Mouse (Mus musculus) hindbrain, embryonic 16.5 days (tissue): Measurements from ENCODE around the gene Amt. TPM values are rescaled to one million over a fixed set of nuclear protein-coding genes. Genes with fewer than 3 reads are reported as not detected.

Experiments
- ATAC-seq: fragments of 200-750 bp; cut with Nextera tagmentation; 2 replicates; pipeline ENCODE4 v1.8.0; 2017; ENCODE audit warnings: moderate TSS enrichment, moderate library complexity
- H3K27ac ChIP-seq: fragments of 300-500 bp; sonication (generic); 2 replicates; pipeline ENCODE4 v1.5.1; 2014; ENCODE audit warnings: low read depth, mild to moderate bottlenecking, control low read depth, low read length, moderate library complexity
- H3K27me3 ChIP-seq: fragments of 300-500 bp; sonication (generic); replicated peaks from 2 replicates; pipeline ENCODE4 v1.6.1; 2014; ENCODE audit warnings: low read length; ENCODE audit not compliant: control insufficient read depth, insufficient read depth
- H3K36me3 ChIP-seq: fragments of 300-500 bp; sonication (generic); 2 replicates; pipeline ENCODE4 v1.6.1; 2014; ENCODE audit warnings: mild to moderate bottlenecking, low read length, moderate library complexity, mixed read lengths; ENCODE audit not compliant: control insufficient read depth, insufficient read depth
- H3K4me1 ChIP-seq: fragments of 300-500 bp; sonication (generic); 2 replicates; pipeline ENCODE4 v1.6.1; 2014; ENCODE audit warnings: low read depth, low read length; ENCODE audit not compliant: control insufficient read depth, insufficient read depth
- H3K4me2 ChIP-seq: fragments of 300-500 bp; sonication (generic); 2 replicates; pipeline ENCODE4 v1.6.1; 2014; ENCODE audit warnings: mild to moderate bottlenecking, low read length, control low read depth, moderate library complexity
- H3K4me3 ChIP-seq: fragments of 300-500 bp; sonication (generic); 2 replicates; pipeline ENCODE4 v1.5.1; 2014; ENCODE audit warnings: mild to moderate bottlenecking, low read length, control low read depth, moderate library complexity
- H3K9ac ChIP-seq: fragments of 300-500 bp; sonication (generic); 2 replicates; pipeline ENCODE4 v1.6.1; 2014; ENCODE audit warnings: low read depth, mild to moderate bottlenecking, control low read depth, low read length, moderate library complexity
- H3K9me3 ChIP-seq: fragments of 300-500 bp; sonication (generic); 2 replicates; pipeline ENCODE4 v1.6.1; 2014; ENCODE audit warnings: mild to moderate bottlenecking, low read length, moderate library complexity; ENCODE audit not compliant: control insufficient read depth
- WGBS: fragments of 180-500 bp; shearing (Covaris S2); extraction: QIAGEN DNeasy Blood & Tissue Kit; methylation state at CpG from one replicate; pipeline ENCODE4 v1.1.7; 2014; 5-methylcytosine and 5-hydroxymethylcytosine counted together
- polyA plus RNA-seq: library from polyadenylated mRNA; unstranded; fragments of >200 nt; fragmentation: Nextera tagmentation; extraction: Ambion mirVana; gene quantifications from 2 replicates; pipeline ENCODE4 v1.2.1, GENCODE M21; 2015

The Amt gene
- polyA plus RNA-seq, 1 experiment from 2014 or later, result 23.3 TPM

GRCm38 (mm10) chr9:108324784-108325183 is 28.1 kb downstream of the Amt start:
- Histone ChIP-seq H3K9ac (no peak overlapping the region), H3K4me3 (no peak overlapping the region), H3K36me3 (peaks cover 11% of the 10 kb centered on the region), H3K9me3 (no peaks in the 10 kb centered on the region), H3K4me1 (no peaks in the 10 kb centered on the region), H3K27me3 (no peaks in the 10 kb centered on the region), H3K4me2 (no peak overlapping the region), H3K27ac (no peak overlapping the region)
- WGBS, result 95% methylated on average over 1 of the region's 1 CpGs
- no peak for ATAC-seq

- WGBS, result 95% methylated on average over 2 of the region's 2 CpGs
- peaks cover 12% of the 10 kb centered on the region for H3K36me3 ChIP-seq
- no peaks in the 10 kb centered on the region for H3K27me3 ChIP-seq
- no peak overlapping the region for H3K4me3 ChIP-seq
- H3K9ac ChIP-seq, result no peak overlapping the region
- H3K9me3 ChIP-seq, result no peaks in the 10 kb centered on the region
- H3K4me2 ChIP-seq, result no peak overlapping the region
- ATAC-seq, result no peak
- H3K27ac ChIP-seq, result no peak overlapping the region
- H3K4me1 ChIP-seq, result no peaks in the 10 kb centered on the region
These were observed 29.2 kb downstream of the Amt start for GRCm38 (mm10) chr9:108325811-108326210.

GRCm38 (mm10) chr9:108337848-108338550 is 41.3 kb downstream of the Amt start:
- H3K4me1 ChIP-seq, result peaks cover 12% of the 10 kb centered on the region
- no peaks in the 10 kb centered on the region for H3K9me3 ChIP-seq
- H3K4me2 ChIP-seq, result no peak overlapping the region
- H3K36me3 ChIP-seq, result peaks cover 17% of the 10 kb centered on the region
- no peak for ATAC-seq
- 67% methylated on average over 10 of the region's 10 CpGs for WGBS
- no peak overlapping the region for H3K9ac ChIP-seq
- no peak overlapping the region for H3K4me3 ChIP-seq
- peak overlapping the region; percentile 84 for H3K27ac ChIP-seq
- H3K27me3 ChIP-seq, result no peaks in the 10 kb centered on the region

GRCm38 (mm10) chr9:108338551-108338885 is 41.9 kb downstream of the Amt start:
- Histone ChIP-seq H3K4me2 (peak overlapping the region; percentile 81), H3K27me3 (no peaks in the 10 kb centered on the region), H3K27ac (peak overlapping the region; percentile 84), H3K36me3 (peaks cover 14% of the 10 kb centered on the region), H3K9ac (peak overlapping the region; percentile 76), H3K4me3 (peak overlapping the region; percentile 71), H3K4me1 (peaks cover 12% of the 10 kb centered on the region), H3K9me3 (no peaks in the 10 kb centered on the region)
- ATAC-seq, result 0 out of 2 replicates have a peak, but pooled peaks have one; percentile 5
- 27% methylated on average over 6 of the region's 6 CpGs for WGBS

GRCm38 (mm10) chr9:108338886-108339781 is 42.5 kb downstream of the Amt start, which contains the start of gene Gpx1:
Gpx1 (plus strand) TSS chr9:108338903.
- WGBS, result under 1% methylated on average over 49 of the region's 49 CpGs
- Histone ChIP-seq H3K9me3 (no peaks in the 10 kb centered on the region), H3K9ac (peak within 1 kb of the TSS; percentile 76), H3K27ac (peak within 1 kb of the TSS; percentile 84), H3K4me1 (peaks cover 12% of the 10 kb centered on the region), H3K4me3 (peak within 1 kb of the TSS; percentile 71), H3K36me3 (peaks cover 13% of the 10 kb centered on the region), H3K27me3 (no peaks in the 10 kb centered on the region), H3K4me2 (peak within 1 kb of the TSS; percentile 81)
- ATAC-seq, result peak; percentile 98

GRCm38 (mm10) chr9:108339886-108340257 is 43.2 kb downstream of the Amt start:
- no peak for ATAC-seq
- Histone ChIP-seq H3K9ac (peak overlapping the region; percentile 76), H3K4me1 (peaks cover 12% of the 10 kb centered on the region), H3K4me3 (peak overlapping the region; percentile 71), H3K4me2 (peak overlapping the region; percentile 81), H3K36me3 (peaks cover 7% of the 10 kb centered on the region), H3K9me3 (no peaks in the 10 kb centered on the region), H3K27ac (peak overlapping the region; percentile 84), H3K27me3 (no peaks in the 10 kb centered on the region)
- 16% methylated on average over 20 of the region's 20 CpGs for WGBS

- no peaks in the 10 kb centered on the region for H3K27me3 ChIP-seq
- no peaks in the 10 kb centered on the region for H3K9me3 ChIP-seq
- peaks cover 12% of the 10 kb centered on the region for H3K4me1 ChIP-seq
- no peak overlapping the region for H3K27ac ChIP-seq
- peak overlapping the region; percentile 71 for H3K4me3 ChIP-seq
- WGBS, result 66% methylated on average over 10 of the region's 10 CpGs
- peaks cover under 1% of the 10 kb centered on the region; the same call in 1 of the 2 replicates for H3K36me3 ChIP-seq
- peak overlapping the region; percentile 76; the same call in 1 of the 2 replicates for H3K9ac ChIP-seq
- no peak for ATAC-seq
- H3K4me2 ChIP-seq, result peak overlapping the region; percentile 81
These were observed 43.8 kb downstream of the Amt start for GRCm38 (mm10) chr9:108340258-108341138.

GRCm38 (mm10) chr9:108341139-108341475 is 44.5 kb downstream of the Amt start:
- Histone ChIP-seq H3K9me3 (no peaks in the 10 kb centered on the region), H3K4me2 (no peak overlapping the region), H3K9ac (no peak overlapping the region), H3K4me3 (no peak overlapping the region), H3K36me3 (no peaks in the 10 kb centered on the region), H3K27me3 (no peaks in the 10 kb centered on the region), H3K27ac (no peak overlapping the region), H3K4me1 (peaks cover 12% of the 10 kb centered on the region)
- ATAC-seq, result no peak
- 89% methylated on average over 5 of the region's 5 CpGs for WGBS
